Mouse (Mus musculus) neural tube, embryonic 10.5 days (tissue): ENCODE results near the gene Kmt5a.

Experiments used
- DNase-seq: peaks from one replicate; pipeline ENCODE4 v3.0.0-alpha.2; 2017; ENCODE audit warnings: low spot score; ENCODE audit errors: extremely low spot score

Kmt5a gene

GRCm38 (mm10) chr5:124510536-124511050 is 70.9 kb downstream of the Kmt5a start:
- no peak for DNase-seq
